Mouse (Mus musculus) urinary bladder, adult 2 months (tissue): Measurements from ENCODE around the gene N4bp2l2. TPM values are rescaled to one million over a fixed set of nuclear protein-coding genes. Genes with fewer than 3 reads are reported as not detected.
"Not testable (repeated sequence)": the region's sequence is repeated elsewhere in the genome, so short reads cannot be mapped to it uniquely, and the experiment has no call there.

Experiments used
- DNase-seq: peaks from one replicate; pipeline ENCODE4 v3.0.0; 2022; ENCODE audit warnings: low spot score
- polyA plus RNA-seq: library from polyadenylated mRNA; depleted of rRNA; stranded (reverse); fragments of >200 nt; gene quantifications from 2 replicates; pipeline ENCODE4 v1.2.3, GENCODE M21; 2012; rRNA removed

The N4bp2l2 gene
- polyA plus RNA-seq = 28.7 and 30.1 TPM in 2 replicates

DNA sequence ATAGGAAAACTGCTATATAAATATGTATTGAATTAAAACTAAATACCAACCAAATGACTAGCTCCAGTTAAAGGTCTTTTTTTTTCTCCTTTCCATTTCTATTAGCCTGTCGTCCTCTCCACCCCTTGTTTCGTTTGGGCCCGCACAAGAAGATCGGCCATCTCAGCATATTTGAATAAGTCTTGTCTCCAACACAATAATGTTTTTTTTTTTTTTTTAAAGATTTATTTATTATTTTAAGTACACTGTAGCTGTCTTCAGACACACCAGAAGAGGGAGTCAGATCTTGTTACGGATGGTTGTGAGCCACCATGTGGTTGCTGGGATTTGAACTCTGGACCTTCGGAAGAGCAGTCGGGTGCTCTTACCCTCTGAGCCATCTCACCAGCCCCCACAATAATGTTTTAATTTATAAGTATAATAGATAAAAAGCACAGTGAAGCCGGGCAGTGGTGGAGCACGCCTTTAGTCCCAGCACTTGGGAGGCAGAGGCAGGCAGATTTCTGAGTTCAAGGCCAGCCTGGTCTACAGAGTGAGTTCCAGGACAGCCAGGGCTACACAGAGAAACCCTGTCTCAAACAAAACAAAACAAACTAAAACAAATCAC, at the start of gene N4bp2l2:
TSS of gene N4bp2l2 (minus strand) at position 51 of the 607 bp plus-strand sequence.
- DNase-seq = not testable (repeated sequence)

DNA sequence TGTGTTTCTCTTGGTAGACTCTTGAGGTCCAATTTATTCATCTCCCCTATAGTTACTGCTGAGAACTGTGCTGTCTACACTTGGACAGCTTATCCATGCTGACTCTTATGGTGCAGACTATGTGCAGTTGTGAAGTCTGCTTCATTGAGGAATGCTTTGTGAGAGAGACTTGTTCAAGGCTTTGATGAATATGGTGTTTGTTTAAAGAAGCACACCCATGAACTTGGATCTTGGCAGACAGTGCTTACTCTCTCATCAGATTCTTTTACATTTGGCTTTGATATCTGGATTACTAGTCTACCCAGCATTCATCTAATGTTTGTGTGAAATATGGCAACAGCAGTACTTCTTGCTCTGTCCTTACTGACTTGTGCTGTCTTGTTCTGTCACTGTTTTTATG, 47.4 kb upstream of the N4bp2l2 start:
- DNase-seq = no peak

DNA sequence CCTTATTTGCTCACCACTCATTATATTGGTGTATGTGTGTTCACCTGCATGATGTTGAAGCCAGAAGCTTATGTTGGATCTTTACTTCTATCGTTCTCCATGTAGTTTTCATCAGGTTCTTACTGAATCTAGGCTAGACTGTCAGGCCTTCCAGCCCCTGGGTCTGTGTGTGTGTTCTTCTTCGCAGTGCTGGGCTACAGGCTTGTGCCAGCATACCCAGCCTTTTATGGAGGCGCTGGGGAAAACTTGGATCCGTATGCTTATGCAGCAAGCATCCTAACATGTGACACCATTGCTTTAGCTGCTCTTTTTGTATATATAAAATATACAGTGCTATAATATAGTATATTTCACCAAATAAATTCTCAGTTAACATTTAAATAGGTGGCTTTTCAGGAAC, 45.5 kb upstream of the N4bp2l2 start:
- DNase-seq = no peak

DNA sequence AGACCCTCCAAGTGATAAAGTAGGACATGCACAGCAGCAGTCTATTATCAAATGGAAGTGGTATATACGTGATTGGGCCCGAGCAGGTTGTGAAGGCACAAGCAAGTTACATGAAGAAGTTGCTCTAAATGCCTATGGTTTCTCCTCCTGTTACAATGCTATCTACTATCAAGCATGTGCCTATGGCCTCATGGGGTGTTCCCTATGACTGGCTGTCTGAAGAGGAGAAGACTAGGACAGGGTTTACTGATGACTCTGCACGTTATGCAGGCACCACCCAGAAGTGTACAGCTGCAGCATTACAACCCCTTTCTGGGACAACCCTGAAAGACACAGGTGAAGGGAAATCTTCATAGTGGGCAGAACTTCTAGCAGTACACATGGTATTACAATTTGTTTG, 41.2 kb upstream of the N4bp2l2 start:
- DNase-seq = not testable (repeated sequence)

DNA sequence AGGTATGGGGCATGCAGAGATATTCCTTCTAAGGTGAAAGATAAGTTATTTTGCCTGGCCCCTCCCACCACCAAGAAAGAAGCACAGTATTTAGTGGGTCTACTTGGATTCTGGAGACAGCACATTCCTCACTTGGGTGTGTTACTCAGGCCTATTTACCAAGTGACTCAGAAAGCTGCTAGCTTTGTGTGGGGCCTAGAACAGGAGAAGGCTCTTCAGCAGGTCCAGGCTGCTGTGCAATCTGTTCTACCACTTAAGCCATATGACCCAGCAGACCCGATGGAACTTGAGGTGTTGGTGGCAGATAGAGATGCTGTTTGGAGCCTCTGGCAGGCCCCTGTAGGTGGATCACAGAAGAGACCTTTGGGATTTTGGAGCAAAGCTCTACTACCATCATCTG, 40.7 kb upstream of the N4bp2l2 start:
- DNase-seq = not testable (repeated sequence)

DNA sequence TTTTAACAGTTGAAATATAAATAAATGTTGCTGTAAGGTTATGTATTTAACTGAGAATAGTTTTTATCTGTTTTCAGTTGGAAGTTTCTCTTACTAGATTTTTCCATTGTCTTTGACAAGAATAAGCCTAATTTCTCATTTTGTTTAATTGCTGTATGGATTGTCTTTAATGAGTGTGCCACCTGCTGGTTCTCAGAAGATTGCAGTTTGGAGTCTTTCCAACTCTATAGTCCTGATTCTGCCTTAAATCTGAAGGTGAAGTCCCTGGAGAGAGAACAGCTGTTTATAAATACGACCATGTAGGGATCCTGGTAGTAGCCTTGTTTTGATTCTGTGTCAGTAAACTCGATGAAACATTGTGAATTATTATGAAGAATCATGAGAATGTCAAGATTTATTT, 36.7 kb upstream of the N4bp2l2 start:
- no peak for DNase-seq

DNA sequence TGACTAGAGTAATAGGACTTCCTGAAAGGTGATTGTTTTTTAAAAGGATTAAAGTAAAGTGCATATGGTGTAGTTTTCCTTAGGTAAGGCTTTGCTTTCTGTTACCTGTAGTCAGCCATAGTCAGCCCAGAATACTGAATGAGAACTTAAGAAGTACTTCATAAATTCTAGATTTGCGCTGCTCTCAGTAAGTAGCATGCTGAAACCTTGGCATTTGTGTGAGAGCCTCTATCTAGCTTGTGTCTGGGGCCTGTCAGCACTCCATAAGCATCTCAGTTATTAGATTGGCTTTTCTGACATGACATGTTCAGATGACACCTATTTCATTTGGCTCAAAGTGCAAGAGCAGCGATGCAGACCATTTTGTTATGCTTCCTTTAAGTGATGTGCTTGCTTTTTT, 27.3 kb upstream of the N4bp2l2 start:
- DNase-seq = no peak

DNA sequence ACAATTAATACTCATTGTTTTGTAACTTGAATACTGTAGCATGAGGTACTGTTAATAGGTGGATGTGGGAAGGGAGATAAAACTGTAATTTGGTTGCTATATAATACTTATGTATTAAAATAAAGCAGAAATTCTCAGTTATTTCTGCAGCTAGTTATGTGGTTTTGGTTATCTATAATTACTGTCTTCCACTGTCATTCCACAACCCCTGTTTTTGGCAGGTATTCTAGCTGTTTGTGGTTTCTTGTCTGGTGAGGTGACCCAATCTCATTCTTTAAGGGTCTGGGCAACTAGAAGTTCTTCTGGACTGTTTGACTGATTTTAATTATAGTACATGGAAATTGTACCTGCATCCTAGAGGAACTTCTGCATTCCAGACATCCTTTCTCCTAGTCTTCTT, 24.7 kb upstream of the N4bp2l2 start:
- DNase-seq = no peak

DNA sequence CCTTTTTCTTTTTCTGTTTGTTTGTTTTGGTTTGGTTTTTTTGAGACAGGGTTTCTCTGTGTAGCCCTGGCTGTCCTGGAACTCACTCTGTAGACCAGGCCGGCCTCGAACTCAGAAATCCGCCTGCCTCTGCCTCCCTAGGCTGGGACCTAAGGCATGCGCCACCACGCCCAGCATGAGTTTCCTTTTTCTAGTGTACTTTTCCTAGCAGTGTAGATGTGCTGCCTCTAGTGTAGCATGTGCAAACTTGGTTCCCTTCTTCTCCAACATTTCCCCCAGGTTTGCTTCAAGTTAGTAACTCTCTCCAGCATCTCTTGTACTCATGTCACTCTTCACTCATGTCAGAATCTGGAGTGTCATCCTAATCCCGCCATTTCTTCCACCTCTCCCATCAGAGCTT, 16.9 kb upstream of the N4bp2l2 start:
- not testable (repeated sequence) for DNase-seq

DNA sequence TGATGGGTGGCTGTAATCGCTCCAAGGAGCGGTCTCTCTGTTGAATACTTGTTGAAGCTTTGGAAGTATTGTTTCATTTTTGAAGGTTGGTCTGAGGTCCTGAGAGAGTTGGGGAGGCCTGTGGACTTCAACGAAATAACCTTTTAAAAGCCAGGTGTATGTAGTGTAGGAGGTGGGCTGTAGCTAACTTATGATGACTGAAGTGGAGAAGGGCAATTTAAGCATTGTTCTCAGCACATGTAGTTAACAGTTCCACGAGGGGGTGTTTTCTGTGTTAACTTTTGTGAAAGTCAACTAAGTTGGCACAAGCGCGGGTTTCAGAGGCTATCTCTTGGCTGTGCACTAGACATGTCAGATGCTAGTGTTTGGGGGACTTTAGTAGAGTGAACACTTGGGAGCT, 8.9 kb upstream of the N4bp2l2 start:
- no peak for DNase-seq

DNA sequence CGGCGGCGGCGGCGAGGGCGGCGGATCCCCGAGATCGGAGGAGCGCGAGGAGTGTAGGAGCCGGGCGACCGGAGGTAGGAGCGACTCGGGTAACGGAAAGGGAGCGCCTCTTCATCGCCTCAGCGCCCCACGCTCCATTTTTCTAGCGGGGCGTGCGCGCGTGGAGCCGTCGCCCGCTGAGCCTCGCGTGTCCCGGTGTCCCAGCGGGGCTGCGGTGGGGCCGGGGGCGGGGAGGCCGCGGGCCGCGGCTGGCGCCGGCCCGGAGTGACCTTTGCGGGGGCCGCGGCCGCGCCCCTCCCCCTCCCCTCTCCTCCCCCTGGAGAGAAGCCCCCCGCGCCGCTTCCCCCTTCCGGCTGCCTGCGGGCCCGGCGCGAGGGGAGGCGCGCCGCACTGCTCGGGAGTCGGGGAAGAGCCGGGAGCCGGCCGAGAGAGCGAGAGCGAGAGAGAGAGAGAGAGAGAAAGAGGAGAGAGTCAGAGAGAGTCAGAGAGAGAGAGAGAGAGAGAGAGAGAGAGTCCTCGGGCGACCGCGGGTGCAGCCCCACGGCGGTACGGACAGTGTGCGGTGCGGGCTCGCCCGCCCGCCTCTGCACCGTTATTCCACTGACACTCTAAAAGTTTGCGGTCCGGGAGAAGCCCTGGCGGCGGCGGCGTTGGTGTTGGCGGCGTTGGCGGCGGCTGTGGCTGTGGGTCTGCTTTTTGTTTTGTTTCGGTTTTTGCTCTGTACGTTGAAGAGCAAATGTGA, 8.1 kb upstream of the N4bp2l2 start:
- DNase-seq = no peak

DNA sequence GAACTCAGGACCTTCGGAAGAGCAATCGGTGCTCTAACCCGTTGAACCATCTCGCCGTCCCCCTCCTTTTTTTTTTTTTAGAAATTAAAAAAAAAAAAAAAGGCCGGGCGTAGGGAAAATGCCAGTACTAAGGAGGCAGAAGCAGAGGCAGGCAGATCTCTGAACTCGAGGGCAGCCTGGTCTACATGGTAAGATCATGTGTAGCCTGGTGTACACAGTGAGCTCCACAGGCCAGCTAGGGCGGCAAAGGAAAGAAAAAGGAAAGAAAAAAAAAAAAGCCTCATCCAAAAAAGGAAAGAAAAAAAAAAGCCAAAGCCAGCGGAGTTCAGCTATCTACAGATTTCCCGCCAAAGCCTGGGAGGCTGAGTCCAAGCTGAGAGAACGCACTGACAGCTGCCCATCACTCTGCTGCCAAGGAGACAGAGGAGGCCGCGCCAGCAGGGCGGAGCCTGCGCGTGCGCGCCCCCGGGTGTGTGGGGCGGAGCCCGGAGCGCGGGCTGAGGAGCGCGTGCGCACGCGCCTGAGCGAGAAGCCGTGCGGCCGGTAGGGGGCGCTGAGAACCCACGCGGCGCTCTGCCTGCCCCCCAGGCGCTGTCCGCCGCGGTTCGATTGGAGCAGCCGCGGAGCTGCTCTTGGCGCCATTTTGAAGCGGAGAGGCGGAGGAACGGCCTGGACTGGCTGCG, 7.3 kb upstream of the N4bp2l2 start, which contains the start of gene Pds5b:
TSS of gene Pds5b (plus strand) at position 587 of the 683 bp plus-strand sequence.
- peak; percentile 89 for DNase-seq

DNA sequence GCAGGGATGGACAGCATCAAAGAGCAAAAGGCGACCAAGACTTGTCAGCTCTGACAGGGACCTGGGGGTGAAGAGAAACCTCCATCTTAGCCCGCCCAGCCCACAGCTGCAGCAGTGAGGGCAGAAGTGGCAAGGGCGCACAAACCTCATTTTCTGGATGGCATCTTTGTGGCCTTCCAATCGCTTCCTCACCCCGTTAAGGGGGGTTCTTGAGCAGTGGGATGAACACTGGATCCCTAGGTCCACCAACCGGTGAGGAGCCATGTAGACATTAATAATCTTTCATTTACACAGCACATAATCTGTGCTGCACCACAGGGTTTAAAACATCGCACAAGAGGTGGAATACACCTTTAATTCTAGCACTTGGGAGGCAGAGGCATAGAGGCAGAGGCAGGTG, 6.4 kb upstream of the N4bp2l2 start:
- no peak for DNase-seq

DNA sequence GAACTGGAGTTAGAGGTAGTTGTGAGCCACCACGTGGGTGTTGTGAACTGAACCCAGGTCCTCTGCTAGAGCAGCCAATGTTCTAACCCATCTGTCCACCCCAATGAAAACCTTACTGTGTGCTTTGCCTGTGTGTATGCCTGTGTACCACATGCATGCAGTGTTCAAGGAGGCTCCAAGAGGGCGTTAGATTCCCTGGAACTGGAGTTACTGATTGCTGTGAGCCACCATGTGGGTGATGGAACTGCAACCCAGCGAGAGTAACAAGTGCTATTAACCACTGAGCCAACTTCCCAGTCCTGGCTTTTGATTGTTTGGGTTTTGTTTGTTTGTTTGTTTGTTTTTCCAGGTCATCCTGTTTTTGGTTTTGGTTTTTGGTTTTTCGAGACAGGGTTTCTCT, 2.7 kb upstream of the N4bp2l2 start:
- DNase-seq = no peak

DNA sequence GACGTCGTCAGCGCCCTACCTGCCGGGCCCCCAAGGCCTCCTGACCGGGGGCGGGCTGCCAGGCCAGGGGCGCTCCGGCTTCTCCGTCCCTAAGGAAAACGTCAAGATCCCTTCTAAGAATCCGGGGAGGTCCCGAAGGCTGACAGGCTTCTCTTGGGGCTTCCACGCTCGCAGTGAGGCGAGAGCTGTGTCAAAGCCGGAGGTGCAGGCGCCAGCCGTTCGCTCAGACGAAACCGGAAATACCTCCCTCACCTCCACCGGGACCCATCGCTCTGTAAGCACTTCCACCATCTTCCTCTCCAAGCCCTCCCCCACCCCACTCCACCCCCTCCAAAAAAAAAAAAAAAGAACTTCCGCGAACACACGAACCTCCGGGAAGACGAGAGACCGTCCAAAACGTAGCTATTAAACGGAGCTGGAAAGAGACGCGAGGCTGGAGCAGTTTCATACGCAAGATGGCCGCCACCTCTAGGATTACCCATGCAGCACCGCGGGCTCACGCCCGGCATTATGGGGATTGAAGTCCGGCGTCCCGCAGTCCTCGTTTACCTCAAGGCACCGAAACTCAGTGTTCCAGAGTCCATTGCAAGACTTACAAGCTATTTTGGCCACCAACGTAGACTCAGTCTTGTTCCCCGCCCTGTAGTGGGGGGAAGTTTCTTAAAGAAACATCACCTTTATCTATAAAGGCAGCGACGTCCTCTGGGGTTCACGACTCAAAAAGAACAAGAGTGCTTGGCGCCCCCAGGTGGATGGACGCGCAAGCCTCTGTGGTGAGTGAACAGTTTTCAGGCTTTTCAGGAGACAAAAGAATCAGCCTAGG, 640 bp downstream of the N4bp2l2 start:
- DNase-seq = peak; percentile 74

DNA sequence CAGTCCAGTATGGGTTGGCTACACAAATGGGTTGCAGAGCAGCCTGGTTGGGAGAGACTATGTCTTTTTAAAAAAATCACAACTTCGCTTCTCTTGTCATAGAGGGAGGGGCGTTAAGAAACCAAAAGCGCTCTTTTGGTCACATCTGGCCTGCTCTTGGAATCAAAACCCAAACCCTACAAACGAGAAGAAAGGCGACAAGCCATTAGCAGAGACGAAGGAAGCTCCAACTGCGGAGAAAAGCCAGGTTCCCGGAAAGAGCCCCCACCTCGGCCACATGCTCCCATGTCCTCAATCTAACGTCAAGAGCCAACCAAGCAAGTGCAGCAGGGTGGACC, 1.2 kb downstream of the N4bp2l2 start:
- no peak for DNase-seq

DNA sequence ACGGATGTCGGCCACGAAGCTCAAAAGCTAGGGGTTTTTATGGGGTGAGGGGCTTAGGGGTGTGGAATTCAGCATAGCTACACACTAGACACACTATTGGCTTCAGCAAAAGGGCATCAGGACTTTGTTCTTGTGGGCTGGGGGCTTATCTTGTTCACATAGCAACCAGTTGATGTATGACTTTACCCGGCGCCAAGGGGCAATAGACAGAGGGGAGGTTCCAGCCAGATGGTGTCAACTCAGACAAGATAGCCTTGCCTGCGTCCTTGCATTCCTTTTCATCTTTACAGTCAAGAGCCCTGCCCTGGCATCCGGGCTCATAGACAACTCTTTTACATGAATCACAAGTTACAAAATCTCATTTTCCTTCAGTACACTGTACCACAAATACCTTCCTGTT, 2.1 kb downstream of the N4bp2l2 start:
- DNase-seq = not testable (repeated sequence)

DNA sequence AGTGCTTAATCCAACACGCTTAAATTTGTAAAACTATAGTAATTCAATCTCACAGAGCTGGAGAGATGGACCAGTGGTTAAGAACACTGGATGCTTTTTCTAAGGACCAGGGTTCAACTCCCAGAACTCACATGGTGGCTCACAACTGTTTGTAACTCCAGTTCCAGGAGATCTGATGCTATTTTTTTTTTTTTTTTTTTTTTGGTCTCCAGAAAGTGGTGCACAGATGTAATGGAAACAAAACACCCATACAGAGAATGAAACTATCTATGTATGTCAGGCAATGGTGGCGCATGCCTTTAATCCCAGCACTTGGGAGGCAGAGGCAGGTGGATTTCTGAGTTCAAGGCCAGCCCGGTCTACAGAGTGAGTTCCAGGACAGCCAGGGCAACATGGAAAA, 5.7 kb downstream of the N4bp2l2 start:
- not testable (repeated sequence) for DNase-seq

DNA sequence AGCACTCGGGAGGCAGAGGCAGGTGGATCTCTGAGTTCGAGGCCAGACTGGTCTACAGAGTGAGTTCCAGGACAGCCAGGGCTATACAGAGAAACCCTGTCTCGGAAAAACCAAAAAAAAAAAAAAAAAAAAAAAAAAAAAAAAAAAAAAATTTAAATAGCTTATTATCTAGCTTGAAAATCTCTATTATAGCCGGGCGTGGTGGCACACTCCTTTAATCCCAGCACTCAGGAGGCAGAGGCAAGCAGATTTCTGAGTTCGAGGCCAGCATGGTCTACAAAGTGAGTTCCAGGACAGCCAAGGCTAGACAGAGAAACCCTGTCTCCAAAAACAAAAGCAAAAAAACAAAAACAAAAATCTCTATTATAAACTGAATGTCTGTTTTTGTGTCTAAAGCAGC, 6.6 kb downstream of the N4bp2l2 start:
- DNase-seq = not testable (repeated sequence)

DNA sequence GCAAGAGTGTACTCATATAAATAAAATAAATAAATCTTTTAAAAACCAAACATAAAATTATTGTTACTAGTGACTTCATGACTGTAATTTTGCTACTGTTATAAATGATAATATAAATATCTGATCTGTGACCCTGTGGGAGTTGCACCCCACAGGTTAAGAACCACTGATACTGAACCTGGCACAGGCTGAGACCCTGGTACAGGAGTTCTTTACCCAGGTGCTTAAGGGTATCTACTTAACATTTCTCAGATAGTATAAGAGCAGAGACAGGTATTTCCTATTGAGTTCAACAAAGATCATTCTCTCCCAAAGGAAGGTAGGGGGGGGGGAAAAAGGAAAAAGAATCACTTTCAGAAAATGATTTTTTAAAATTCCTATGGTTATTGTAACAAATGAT, 11.4 kb downstream of the N4bp2l2 start:
- DNase-seq = no peak

DNA sequence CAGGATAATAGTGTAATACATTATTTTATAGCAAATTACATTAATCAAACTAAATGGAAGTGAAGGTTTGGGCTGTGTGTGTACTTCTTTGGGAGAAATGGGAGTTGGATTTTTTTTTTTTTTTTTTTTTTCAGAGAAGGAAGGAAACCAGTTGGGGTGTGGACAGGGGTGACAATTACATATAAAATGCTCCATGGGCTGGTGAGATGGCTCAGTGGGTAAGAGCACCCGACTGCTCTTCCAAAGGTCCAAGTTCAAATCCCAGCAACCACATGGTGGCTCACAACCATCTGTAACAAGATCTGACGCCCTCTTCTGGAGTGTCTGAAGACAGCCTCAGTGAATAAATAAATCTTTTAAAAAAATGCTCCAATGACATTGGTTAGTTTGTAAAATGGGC, 13.4 kb downstream of the N4bp2l2 start:
- DNase-seq = no peak

DNA sequence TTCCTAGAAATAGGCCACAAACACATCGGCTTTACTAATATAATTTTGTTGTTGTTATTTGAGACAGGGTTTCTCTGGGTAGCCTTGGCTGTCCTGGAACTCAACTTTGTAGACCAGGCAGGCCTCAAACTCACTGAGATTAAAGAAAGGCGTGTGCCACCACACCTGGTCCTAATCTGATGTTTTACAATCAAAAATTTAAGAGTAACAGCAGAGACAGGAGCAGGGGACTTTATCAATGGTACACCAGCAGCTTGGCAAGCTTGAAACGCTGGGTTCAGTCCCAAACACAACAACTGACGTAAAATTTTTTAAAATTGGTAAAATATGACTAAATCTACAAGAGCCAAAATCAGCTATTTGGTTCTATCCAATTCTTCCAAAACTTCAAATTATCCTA, 21.1 kb downstream of the N4bp2l2 start:
- DNase-seq = no peak
